Mouse (Mus musculus) embryonic facial prominence, embryonic 14.5 days (tissue): ENCODE results near the gene Nostrin. TPM values are rescaled to one million over a fixed set of nuclear protein-coding genes. Genes with fewer than 3 reads are reported as not detected.

Experiments
- ATAC-seq: fragments of 200-750 bp; cut with Nextera tagmentation; 2 replicates; pipeline ENCODE4 v1.8.0; 2017; ENCODE audit warnings: low read depth, moderate number of reproducible peaks, moderate TSS enrichment
- DNase-seq: peaks from one replicate; pipeline ENCODE4 v3.0.0-alpha.2; 2015; ENCODE audit warnings: low spot score
- H3K27ac ChIP-seq: fragments of 300-500 bp; sonication (generic); replicated peaks from 2 replicates; pipeline ENCODE4 v1.5.1; 2014; ENCODE audit warnings: low read depth, mild to moderate bottlenecking, low read length, moderate library complexity
- H3K27me3 ChIP-seq: fragments of 300-500 bp; sonication (generic); replicated peaks from 2 replicates; pipeline ENCODE4 v1.6.1; 2014; ENCODE audit warnings: low read length; ENCODE audit not compliant: control insufficient read depth, insufficient read depth
- H3K36me3 ChIP-seq: fragments of 300-500 bp; sonication (generic); 2 replicates; pipeline ENCODE4 v1.6.1; 2014; ENCODE audit warnings: low read length, mixed read lengths; ENCODE audit not compliant: control insufficient read depth, insufficient read depth
- H3K4me1 ChIP-seq: fragments of 300-500 bp; sonication (generic); 2 replicates; pipeline ENCODE4 v1.6.1; 2014; ENCODE audit warnings: antibody characterized with exemption, low read length; ENCODE audit not compliant: control insufficient read depth, insufficient read depth
- H3K4me2 ChIP-seq: fragments of 300-500 bp; sonication (generic); 2 replicates; pipeline ENCODE4 v1.6.1; 2014; ENCODE audit warnings: low read depth, mild to moderate bottlenecking, low read length, moderate library complexity, mixed read lengths
- H3K4me3 ChIP-seq: fragments of 300-500 bp; sonication (generic); 2 replicates; pipeline ENCODE4 v1.5.1; 2014; ENCODE audit warnings: low read depth, mild to moderate bottlenecking, low read length
- H3K9ac ChIP-seq: fragments of 300-500 bp; sonication (generic); 2 replicates; pipeline ENCODE4 v1.6.1; 2014; ENCODE audit warnings: low read depth, mild to moderate bottlenecking, low read length, moderate library complexity, mixed read lengths
- H3K9me3 ChIP-seq: fragments of 300-500 bp; sonication (generic); 2 replicates; pipeline ENCODE4 v1.6.1; 2016; ENCODE audit warnings: low read length; ENCODE audit not compliant: control insufficient read depth
- WGBS: fragments of 180-500 bp; shearing (Covaris S2); extraction: QIAGEN DNeasy Blood & Tissue Kit; methylation state at CpG from one replicate; pipeline ENCODE4 v1.1.7; 2014; 5-methylcytosine and 5-hydroxymethylcytosine counted together
- polyA plus RNA-seq: library from polyadenylated mRNA; unstranded; fragments of >200 nt; fragmentation: Nextera tagmentation; extraction: Ambion mirVana; gene quantifications from 2 replicates; pipeline ENCODE4 v1.2.1, GENCODE M21; 2014

Gene Nostrin
- polyA plus RNA-seq, 1 experiment from 2014 or later, result 1.9 TPM

GRCm38 (mm10) chr2:69103526-69103925, 32.1 kb upstream of the Nostrin start:
- no peak overlapping the region for H3K4me3 ChIP-seq
- H3K4me2 ChIP-seq, result no peak overlapping the region
- no peak overlapping the region for H3K9ac ChIP-seq
- DNase-seq (no peak), ATAC-seq (no peak)
- no peak overlapping the region for H3K27ac ChIP-seq
- 83% methylated on average over 3 of the region's 3 CpGs for WGBS
- no peaks in the 10 kb centered on the region for H3K36me3 ChIP-seq
- H3K9me3 ChIP-seq, result no peaks in the 10 kb centered on the region
- H3K27me3 ChIP-seq, result no peaks in the 10 kb centered on the region
- H3K4me1 ChIP-seq, result no peaks in the 10 kb centered on the region

- H3K9ac ChIP-seq, result no peak overlapping the region
- no peaks in the 10 kb centered on the region for H3K36me3 ChIP-seq
- H3K4me1 ChIP-seq, result peaks cover 10% of the 10 kb centered on the region
- no peak overlapping the region for H3K4me2 ChIP-seq
- ATAC-seq (no peak), DNase-seq (no peak)
- H3K27ac ChIP-seq, result no peak overlapping the region
- no peaks in the 10 kb centered on the region for H3K27me3 ChIP-seq
- H3K4me3 ChIP-seq, result no peak overlapping the region
- WGBS, result 70% methylated on average over 10 of the region's 10 CpGs
- H3K9me3 ChIP-seq, result no peaks in the 10 kb centered on the region
Measured at GRCm38 (mm10) chr2:69104511-69105145, 31.0 kb upstream of the Nostrin start.

- no peaks in the 10 kb centered on the region for H3K9me3 ChIP-seq
- 0 out of 2 replicates have a peak, but pooled peaks cover 10% of the 10 kb centered on the region for H3K36me3 ChIP-seq
- H3K4me3 ChIP-seq, result no peak overlapping the region
- peak overlapping the region; percentile 7; the same call in 1 of the 2 replicates for H3K4me2 ChIP-seq
- peaks cover 12% of the 10 kb centered on the region for H3K4me1 ChIP-seq
- no peak overlapping the region for H3K9ac ChIP-seq
- no peak for DNase-seq
- H3K27me3 ChIP-seq, result no peaks in the 10 kb centered on the region
- WGBS, result 53% methylated on average over 5 of the region's 5 CpGs
- peak overlapping the region; percentile 75 for H3K27ac ChIP-seq
- peak; percentile 6; the same call in 1 of the 2 replicates for ATAC-seq
Measured at GRCm38 (mm10) chr2:69109246-69109645, 26.4 kb upstream of the Nostrin start.

GRCm38 (mm10) chr2:69109710-69110109, 25.9 kb upstream of the Nostrin start:
- Histone ChIP-seq H3K27me3 (no peaks in the 10 kb centered on the region), H3K27ac (peak overlapping the region; percentile 75), H3K36me3 (0 out of 2 replicates have a peak, but pooled peaks cover 10% of the 10 kb centered on the region), H3K9ac (no peak overlapping the region), H3K4me3 (no peak overlapping the region), H3K4me1 (peaks cover 12% of the 10 kb centered on the region), H3K4me2 (peak overlapping the region; percentile 7; the same call in 1 of the 2 replicates), H3K9me3 (no peaks in the 10 kb centered on the region)
- WGBS, result 40% methylated on average over 7 of the region's 7 CpGs
- DNase-seq (peak; percentile 77), ATAC-seq (peak; percentile 66)

GRCm38 (mm10) chr2:69112609-69113008, 23.0 kb upstream of the Nostrin start:
- H3K36me3 ChIP-seq, result 0 out of 2 replicates have a peak, but pooled peaks cover 10% of the 10 kb centered on the region
- no peak overlapping the region for H3K9ac ChIP-seq
- H3K27me3 ChIP-seq, result no peaks in the 10 kb centered on the region
- ATAC-seq, result no peak
- no peak overlapping the region for H3K4me2 ChIP-seq
- H3K27ac ChIP-seq, result no peak overlapping the region
- peaks cover 8% of the 10 kb centered on the region; the same call in 1 of the 2 replicates for H3K9me3 ChIP-seq
- no peak overlapping the region for H3K4me3 ChIP-seq
- peaks cover 12% of the 10 kb centered on the region for H3K4me1 ChIP-seq
- no peak for DNase-seq
- WGBS, result 91% methylated on average over 5 of the region's 5 CpGs

- H3K27me3 ChIP-seq, result no peaks in the 10 kb centered on the region
- H3K4me1 ChIP-seq, result peaks cover 9% of the 10 kb centered on the region
- no peak overlapping the region for H3K27ac ChIP-seq
- no peak overlapping the region for H3K4me3 ChIP-seq
- peak; percentile 49; the same call in 1 of the 2 replicates for ATAC-seq
- DNase-seq, result no peak
- no peak overlapping the region for H3K9ac ChIP-seq
- H3K36me3 ChIP-seq, result 0 out of 2 replicates have a peak, but pooled peaks cover 10% of the 10 kb centered on the region
- no peak overlapping the region for H3K4me2 ChIP-seq
- 75% methylated on average over 10 of the region's 10 CpGs for WGBS
- peaks cover 8% of the 10 kb centered on the region; the same call in 1 of the 2 replicates for H3K9me3 ChIP-seq
Measured at GRCm38 (mm10) chr2:69113829-69114547, 21.6 kb upstream of the Nostrin start.

GRCm38 (mm10) chr2:69115921-69116320, 19.7 kb upstream of the Nostrin start:
- H3K36me3 ChIP-seq, result 0 out of 2 replicates have a peak, but pooled peaks cover 10% of the 10 kb centered on the region
- ATAC-seq, result no peak
- no peaks in the 10 kb centered on the region for H3K4me1 ChIP-seq
- H3K4me3 ChIP-seq, result no peak overlapping the region
- no peaks in the 10 kb centered on the region for H3K27me3 ChIP-seq
- no peak overlapping the region for H3K27ac ChIP-seq
- no peak overlapping the region for H3K4me2 ChIP-seq
- no peak overlapping the region for H3K9ac ChIP-seq
- no peak for DNase-seq
- H3K9me3 ChIP-seq, result peaks cover 8% of the 10 kb centered on the region; the same call in 1 of the 2 replicates
- WGBS, result 88% methylated on average over 3 of the region's 3 CpGs

GRCm38 (mm10) chr2:69116767-69117166, 18.8 kb upstream of the Nostrin start:
- Histone ChIP-seq H3K4me1 (no peaks in the 10 kb centered on the region), H3K36me3 (0 out of 2 replicates have a peak, but pooled peaks cover 5% of the 10 kb centered on the region), H3K27ac (no peak overlapping the region), H3K9ac (no peak overlapping the region), H3K27me3 (no peaks in the 10 kb centered on the region), H3K4me2 (no peak overlapping the region), H3K9me3 (peaks cover 8% of the 10 kb centered on the region; the same call in 1 of the 2 replicates), H3K4me3 (no peak overlapping the region)
- no peak for DNase-seq
- 73% methylated on average over 4 of the region's 4 CpGs for WGBS
- ATAC-seq, result no peak
